Mouse (Mus musculus): ENCODE results near the gene Pbrm1.

DNA sequence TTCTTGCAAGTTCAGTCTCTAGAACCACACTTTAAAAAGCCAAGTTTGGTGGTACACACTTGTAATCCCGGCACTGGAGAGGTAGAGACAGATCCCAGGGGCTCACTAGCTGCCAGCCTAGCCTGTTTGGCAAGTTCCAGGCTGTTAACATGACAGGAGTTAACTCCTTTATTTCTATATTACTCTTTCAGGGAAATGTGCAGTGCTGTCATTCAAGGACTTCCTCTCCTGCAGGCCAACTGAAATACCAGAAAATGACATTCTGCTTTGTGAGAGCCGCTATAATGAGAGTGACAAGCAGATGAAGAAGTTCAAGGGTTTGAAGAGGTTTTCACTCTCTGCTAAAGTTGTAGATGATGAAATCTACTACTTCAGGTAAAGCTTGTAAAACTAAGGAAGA, 86.2 kb downstream of the Pbrm1 start:
- TF ChIP-seq FLI1 (IDR thresholded peaks at IDR 0.05; ENCODE audit: low read length), result no peak
- no peak for TF ChIP-seq GATA1 (IDR thresholded peaks at IDR 0.05; ENCODE audit: borderline replicate concordance, low read length)

All from megakaryocyte, embryonic 14.5 days (primary cell).